Mouse (Mus musculus) ES-Bruce4 (cell line): ENCODE data around the gene 2510009E07Rik.

Experiments
- CTCF ChIP-seq: IDR thresholded peaks from one replicate; pipeline ENCODE4 v1.8.1; 2011; ENCODE audit warnings: low read depth, low read length
- EP300 ChIP-seq: IDR thresholded peaks from 2 replicates; pipeline ENCODE4 v1.6.1; 2011; ENCODE audit warnings: low read depth, low read length; ENCODE audit not compliant: insufficient read depth
- POLR2A ChIP-seq: IDR thresholded peaks from one replicate; pipeline ENCODE4 v1.8.1; 2011; ENCODE audit warnings: low read length; ENCODE audit not compliant: insufficient read depth

- TF ChIP-seq POLR2A = no peak
- no peak for TF ChIP-seq EP300
- TF ChIP-seq CTCF = no peak
Measured at GRCm38 (mm10) chr16:21719770-21720169, 25.3 kb upstream of the 2510009E07Rik start.
